Mouse (Mus musculus) heart, embryonic 14.5 days (tissue): ENCODE data around the gene Coro1c. TPM values are rescaled to one million over a fixed set of nuclear protein-coding genes. Genes with fewer than 3 reads are reported as not detected.

Experiments used
- ATAC-seq: fragments of 200-750 bp; cut with Nextera tagmentation; 2 replicates; pipeline ENCODE4 v1.8.0; 2017; ENCODE audit warnings: low read depth, moderate TSS enrichment; ENCODE audit not compliant: insufficient number of reproducible peaks, insufficient read depth, low FRiP score
- H3K27ac ChIP-seq, 2 experiments: fragments of 200-500 bp in 1 of 2; fragments of 300-500 bp in 1 of 2; sonication (generic) in 1 of 2; replicated peaks in 1 of 2; 2 replicates each; pipeline ENCODE4 v1.5.1; 2012 to 2014; ENCODE audit warnings: low read depth in 2 of 2, low read length in 2 of 2, control low read depth in 1 of 2, mild to moderate bottlenecking in 1 of 2, mixed read lengths in 1 of 2; ENCODE audit not compliant: control insufficient read depth in 1 of 2, insufficient read depth in 1 of 2
- H3K27me3 ChIP-seq: fragments of 300-500 bp; sonication (generic); 2 replicates; pipeline ENCODE4 v1.6.1; 2014; ENCODE audit warnings: mild to moderate bottlenecking, low read length, control low read depth; ENCODE audit not compliant: control insufficient read depth, insufficient read depth
- H3K36me3 ChIP-seq: fragments of 300-500 bp; sonication (generic); 2 replicates; pipeline ENCODE4 v1.6.1; 2014; ENCODE audit warnings: mild to moderate bottlenecking, control low read depth, low read length, mixed read lengths; ENCODE audit not compliant: control insufficient read depth, insufficient read depth
- H3K4me1 ChIP-seq, 2 experiments: fragments of 200-500 bp in 1 of 2; fragments of 300-500 bp in 1 of 2; sonication (generic) in 1 of 2; 2 replicates each; pipeline ENCODE4 v1.6.1; 2012 to 2014; ENCODE audit warnings: low read length in 2 of 2, control low read depth in 1 of 2, mixed read lengths in 1 of 2; ENCODE audit not compliant: control insufficient read depth in 2 of 2, insufficient read depth in 2 of 2
- H3K4me2 ChIP-seq: fragments of 300-500 bp; sonication (generic); 2 replicates; pipeline ENCODE4 v1.6.1; 2014; ENCODE audit warnings: mild to moderate bottlenecking, low read length
- H3K4me3 ChIP-seq, 2 experiments: fragments of 200-500 bp in 1 of 2; fragments of 300-500 bp in 1 of 2; sonication (generic) in 1 of 2; 2 replicates each; pipeline ENCODE4 v1.5.1; 2012 to 2014; ENCODE audit warnings: low read length in 2 of 2, mild to moderate bottlenecking in 2 of 2, control low read depth in 1 of 2, low read depth in 1 of 2, moderate library complexity in 1 of 2; ENCODE audit not compliant: control insufficient read depth in 1 of 2, insufficient read depth in 1 of 2
- H3K9ac ChIP-seq: fragments of 300-500 bp; sonication (generic); 2 replicates; pipeline ENCODE4 v1.6.1; 2014; ENCODE audit warnings: mild to moderate bottlenecking, low read length
- H3K9me3 ChIP-seq: fragments of 300-500 bp; sonication (generic); 2 replicates; pipeline ENCODE4 v1.6.1; 2016; ENCODE audit warnings: low read length, control low read depth; ENCODE audit not compliant: control insufficient read depth
- WGBS: fragments of 180-500 bp; shearing (Covaris S2); extraction: QIAGEN DNeasy Blood & Tissue Kit; methylation state at CpG from one replicate; pipeline ENCODE4 v1.1.7; 2014; 5-methylcytosine and 5-hydroxymethylcytosine counted together
- polyA plus RNA-seq: library from polyadenylated mRNA; unstranded; fragments of >200 nt; fragmentation: Nextera tagmentation; extraction: Ambion mirVana; gene quantifications from 2 replicates; pipeline ENCODE4 v1.2.1, GENCODE M21; 2014

Gene Coro1c
- polyA plus RNA-seq, 1 experiment from 2014 or later: 84.9 TPM

GRCm38 (mm10) chr5:113906958-113907735, 1.4 kb downstream of the Coro1c start:
- H3K4me2 ChIP-seq: peak overlapping the region; percentile 88
- 7% methylated on average over 17 of the region's 17 CpGs for WGBS

DNA sequence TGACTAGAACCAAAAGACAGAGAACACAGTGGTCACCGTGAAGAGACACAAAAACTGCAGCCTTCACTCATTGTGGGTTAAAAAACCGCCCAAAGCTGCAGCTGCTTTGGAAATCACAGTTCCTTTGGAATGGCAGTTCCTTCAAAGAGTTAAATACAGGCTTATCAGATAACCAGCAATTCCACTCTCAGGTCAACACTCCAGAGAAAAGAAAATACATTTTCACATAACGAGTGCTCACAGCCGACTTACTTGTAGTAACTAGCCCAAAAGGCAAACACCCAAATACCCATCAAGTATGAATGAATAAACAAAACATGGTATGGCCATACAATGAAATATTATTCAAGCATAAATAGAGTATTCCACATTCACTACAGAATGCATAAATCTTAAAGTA, 3.6 kb downstream of the Coro1c start:
- Histone ChIP-seq H3K4me3 (no peak overlapping the region), H3K9me3 (no peaks in the 10 kb centered on the region), H3K4me2 (peak overlapping the region; percentile 88; the same call in 1 of the 2 replicates), H3K4me1 (peaks cover 33 to 72% of the 10 kb centered on the region in 2 experiments), H3K9ac (0 out of 2 replicates have a peak overlapping the region, but pooled peaks have one; percentile 30), H3K36me3 (no peaks in the 10 kb centered on the region), H3K27ac (no peak overlapping the region), H3K27me3 (no peaks in the 10 kb centered on the region)
- WGBS: 21% methylated on average over 4 of the region's 4 CpGs
- no peak for ATAC-seq

More at GRCm38 (mm10) chr5:113906958-113907735, 1.4 kb downstream of the Coro1c start:
- Histone ChIP-seq H3K36me3 (no peaks in the 10 kb centered on the region), H3K4me3 (peak overlapping the region; percentile 97 to 98), H3K9me3 (no peaks in the 10 kb centered on the region), H3K9ac (peak overlapping the region; percentile 88), H3K27me3 (no peaks in the 10 kb centered on the region), H3K27ac (peak overlapping the region; percentile 91 to 94), H3K4me1 (peaks cover 25 to 58% of the 10 kb centered on the region in 2 experiments)
- ATAC-seq: no peak

- H3K36me3 ChIP-seq: no peaks in the 10 kb centered on the region
- no peak overlapping the region for H3K4me2 ChIP-seq
- H3K4me1 ChIP-seq: peaks cover 30 to 87% of the 10 kb centered on the region in 2 experiments
- no peaks in the 10 kb centered on the region for H3K9me3 ChIP-seq
- H3K9ac ChIP-seq: no peak overlapping the region
- no peak overlapping the region for H3K27ac ChIP-seq
- no peak overlapping the region for H3K4me3 ChIP-seq
- no peak for ATAC-seq
- WGBS: 64% methylated on average over 5 of the region's 5 CpGs
- no peaks in the 10 kb centered on the region for H3K27me3 ChIP-seq
Observed at GRCm38 (mm10) chr5:113902983-113903382, 5.6 kb downstream of the Coro1c start.

- H3K9me3 ChIP-seq: no peaks in the 10 kb centered on the region
- 41% methylated on average over 6 of the region's 6 CpGs for WGBS
- no peaks in the 10 kb centered on the region for H3K27me3 ChIP-seq
- peak overlapping the region; percentile 52 to 68 for H3K27ac ChIP-seq
- no peak overlapping the region for H3K4me2 ChIP-seq
- H3K9ac ChIP-seq: 0 out of 2 replicates have a peak overlapping the region, but pooled peaks have one; percentile 63
- no peaks in the 10 kb centered on the region for H3K36me3 ChIP-seq
- no peak overlapping the region for H3K4me3 ChIP-seq
- no peak for ATAC-seq
- peaks cover 34 to 91% of the 10 kb centered on the region in 2 experiments for H3K4me1 ChIP-seq
Observed at GRCm38 (mm10) chr5:113902017-113902416, 6.5 kb downstream of the Coro1c start.

DNA sequence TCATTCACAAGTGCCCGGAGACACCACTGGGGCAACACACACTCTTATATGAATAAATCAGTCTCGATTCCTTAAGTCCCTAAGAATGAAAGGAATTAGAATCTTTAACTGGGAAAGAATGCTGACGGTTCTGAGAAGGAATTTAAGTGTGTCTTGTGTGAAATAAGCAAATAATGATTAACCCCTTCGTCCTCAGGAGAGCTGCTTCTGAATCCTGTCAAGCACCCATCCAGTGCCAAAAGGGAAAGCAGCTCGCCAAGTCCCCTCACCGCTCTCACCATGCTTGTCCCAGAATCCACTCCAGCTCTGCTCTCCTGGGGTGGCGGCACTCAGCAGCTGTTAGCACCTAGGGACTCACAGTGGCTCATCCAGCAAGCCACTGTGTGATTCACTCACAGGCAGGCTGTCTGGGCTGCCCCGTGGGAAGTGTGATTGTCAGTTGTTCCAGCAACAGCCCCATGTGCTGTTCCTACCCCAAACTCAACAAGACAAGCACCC, 7.4 kb downstream of the Coro1c start:
- no peaks in the 10 kb centered on the region for H3K27me3 ChIP-seq
- 0 out of 2 replicates have a peak, but pooled peaks have one; percentile 35 for ATAC-seq
- H3K4me2 ChIP-seq: peak overlapping the region; percentile 48
- peaks cover 30 to 84% of the 10 kb centered on the region in 2 experiments for H3K4me1 ChIP-seq
- peak overlapping the region; percentile 42 to 68 for H3K27ac ChIP-seq
- WGBS: 11% methylated on average over 8 of the region's 8 CpGs
- H3K4me3 ChIP-seq: no peak overlapping the region
- H3K9me3 ChIP-seq: no peaks in the 10 kb centered on the region
- H3K9ac ChIP-seq: peak overlapping the region; percentile 63
- H3K36me3 ChIP-seq: no peaks in the 10 kb centered on the region

DNA sequence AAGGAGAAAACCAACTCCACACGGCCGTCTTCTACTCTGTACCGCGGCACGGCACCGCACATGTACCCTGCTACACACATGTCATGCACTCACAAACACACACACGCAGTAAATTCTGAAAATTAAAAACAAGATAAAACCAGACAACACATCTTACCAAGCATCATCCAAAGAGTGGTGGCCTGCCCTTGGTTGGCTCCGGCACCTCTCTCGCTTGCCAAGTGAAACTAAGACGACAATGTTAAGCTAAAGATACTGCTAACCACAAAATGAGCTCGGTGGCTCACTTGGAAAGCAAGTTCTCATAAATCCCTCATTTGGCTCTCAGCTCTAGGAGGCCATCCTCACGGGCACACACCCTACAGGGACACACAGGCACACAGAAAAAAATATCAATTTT, 9.0 kb downstream of the Coro1c start:
- peaks cover 25 to 70% of the 10 kb centered on the region in 2 experiments for H3K4me1 ChIP-seq
- H3K27me3 ChIP-seq: no peaks in the 10 kb centered on the region
- H3K4me3 ChIP-seq: no peak overlapping the region
- no peaks in the 10 kb centered on the region for H3K9me3 ChIP-seq
- H3K27ac ChIP-seq: no peak overlapping the region
- ATAC-seq: no peak
- no peak overlapping the region for H3K9ac ChIP-seq
- no peak overlapping the region for H3K4me2 ChIP-seq
- no peaks in the 10 kb centered on the region for H3K36me3 ChIP-seq
- WGBS: 86% methylated on average over 12 of the region's 12 CpGs

DNA sequence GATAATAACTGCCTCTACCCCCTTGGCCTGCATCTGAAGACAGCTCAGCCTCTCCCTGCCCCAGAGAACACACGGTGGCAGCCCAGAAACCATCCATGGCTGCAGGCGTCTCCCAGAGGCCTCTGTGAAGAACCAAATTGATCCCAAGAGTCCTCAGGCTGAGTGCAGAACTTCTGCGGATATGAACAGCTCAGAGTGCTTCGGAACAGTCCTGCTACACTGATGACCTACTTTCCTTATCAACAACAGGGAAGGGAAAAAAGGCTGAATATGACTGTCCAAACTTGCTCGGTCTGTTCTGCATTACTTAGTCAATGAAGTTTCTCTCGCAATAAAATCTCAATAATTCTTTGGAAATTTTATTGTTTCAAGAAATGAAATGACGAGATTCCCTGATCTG, 16.6 kb downstream of the Coro1c start:
- H3K27ac ChIP-seq: no peak overlapping the region
- no peak overlapping the region for H3K4me2 ChIP-seq
- no peak overlapping the region for H3K4me3 ChIP-seq
- H3K4me1 ChIP-seq: peaks cover 20 to 50% of the 10 kb centered on the region in 2 experiments
- WGBS: 51% methylated on average over 7 of the region's 7 CpGs
- H3K27me3 ChIP-seq: no peaks in the 10 kb centered on the region
- no peaks in the 10 kb centered on the region for H3K36me3 ChIP-seq
- H3K9me3 ChIP-seq: no peaks in the 10 kb centered on the region
- H3K9ac ChIP-seq: peak overlapping the region; percentile 28; the same call in 1 of the 2 replicates
- no peak for ATAC-seq
